Mouse (Mus musculus): ENCODE measurements around the gene Foxk2. TPM values are rescaled to one million over a fixed set of nuclear protein-coding genes. Genes with fewer than 3 reads are reported as not detected.

The Foxk2 gene
- total RNA-seq, 2 experiments from 2014 or later, result 17.7 to 18.5 TPM

Other genes with a start within 250 kb of the Foxk2 start
- 1 to 10 TPM in 1 of 2 experiments, under 1 TPM in 1; 0.35 to 1.1 TPM for gene Cd7, start 220.6 kb upstream of the Foxk2 start, total RNA-seq (2021)
- gene Sectm1b, start 196.4 kb upstream of the Foxk2 start, total RNA-seq (2021), result not detected
- gene Sectm1a, start 178.8 kb upstream of the Foxk2 start, total RNA-seq (2021), result under 1 TPM in 1 of 2 experiments, not detected in 1; 0.26 TPM
- not detected for gene Tex19.2, start 141.3 kb upstream of the Foxk2 start, total RNA-seq (2021)
- not detected for gene Tex19.1, start 113.8 kb upstream of the Foxk2 start, total RNA-seq (2021)
- under 1 TPM in 1 of 2 experiments, not detected in 1; 0.30 TPM for gene Uts2r, start 99.7 kb upstream of the Foxk2 start, total RNA-seq (2021)
- gene Hexdc, start 55.6 kb upstream of the Foxk2 start, total RNA-seq (2021), result 1 to 10 TPM; 7.4 to 8.8 TPM
- gene Ogfod3, start 55.3 kb upstream of the Foxk2 start, total RNA-seq (2021), result 10 to 100 TPM; 17.0 to 17.9 TPM
- gene Cybc1, start 30.7 kb upstream of the Foxk2 start, total RNA-seq (2021), result 10 to 100 TPM; 10.2 to 12.6 TPM
- 10 to 100 TPM; 71.4 to 83.6 TPM for gene Narf, start 22.7 kb upstream of the Foxk2 start, total RNA-seq (2021)
- 10 to 100 TPM; 33.4 to 34.2 TPM for gene Wdr45b, start 94.5 kb downstream of the Foxk2 start, total RNA-seq (2021)
- 1 to 10 TPM; 2.0 to 2.1 TPM for gene Rab40b, start 128.3 kb downstream of the Foxk2 start, total RNA-seq (2021)
- gene Fn3krp, start 161.4 kb downstream of the Foxk2 start, total RNA-seq (2021), result 1 to 10 TPM; 6.0 to 6.9 TPM
- 10 to 100 TPM; 27.8 to 33.3 TPM for gene Fn3k, start 174.9 kb downstream of the Foxk2 start, total RNA-seq (2021)
- gene Tbcd, start 192.0 kb downstream of the Foxk2 start, total RNA-seq (2021), result 10 to 100 TPM; 12.0 to 12.7 TPM

Data from heart, adult 18-20 months (tissue).